Mouse (Mus musculus): ENCODE results near the gene Nedd9.

Gene Nedd9

DNA sequence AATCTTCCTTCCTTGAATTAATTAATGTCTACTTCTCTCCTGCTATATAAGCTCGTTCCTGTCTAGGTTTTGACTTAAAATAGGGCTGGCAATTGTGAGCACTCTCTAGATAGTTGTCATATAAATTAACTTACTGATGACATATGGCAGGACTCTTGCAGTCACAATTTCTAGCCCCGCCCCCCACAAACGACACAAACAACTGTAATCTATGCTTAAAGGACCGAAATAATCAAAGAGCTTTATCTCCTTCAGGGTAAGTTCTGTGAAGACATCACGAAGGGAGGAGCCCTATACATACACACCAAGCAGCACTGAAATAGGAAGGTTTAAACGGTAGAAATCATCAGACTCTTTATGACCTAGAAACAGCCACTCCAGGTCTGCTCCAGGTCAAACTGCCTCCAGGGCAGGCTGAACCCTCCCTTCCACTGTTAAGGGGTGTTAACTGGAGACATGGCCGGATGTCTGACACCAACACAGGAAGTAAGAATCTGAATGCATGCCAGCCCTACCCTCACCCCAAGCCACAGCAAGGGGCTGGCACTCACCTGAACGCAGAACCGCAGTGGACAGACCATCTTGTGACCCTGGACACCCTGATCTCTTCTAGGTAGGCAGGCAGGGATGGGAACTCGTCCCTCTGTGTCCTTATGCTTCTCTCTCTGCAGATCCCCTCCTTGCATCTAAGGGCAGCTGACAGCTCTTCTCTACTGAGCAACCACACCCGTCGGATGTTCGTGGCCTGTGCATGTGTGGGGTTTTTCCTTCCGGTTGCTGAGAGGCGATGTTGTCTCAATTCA is at the start of gene Nedd9:
Nedd9 (minus strand) TSS at position 757 of the 803 bp plus-strand sequence.
- DNase-seq (ENCODE audit: low read depth, low spot score) = no peak

DNA sequence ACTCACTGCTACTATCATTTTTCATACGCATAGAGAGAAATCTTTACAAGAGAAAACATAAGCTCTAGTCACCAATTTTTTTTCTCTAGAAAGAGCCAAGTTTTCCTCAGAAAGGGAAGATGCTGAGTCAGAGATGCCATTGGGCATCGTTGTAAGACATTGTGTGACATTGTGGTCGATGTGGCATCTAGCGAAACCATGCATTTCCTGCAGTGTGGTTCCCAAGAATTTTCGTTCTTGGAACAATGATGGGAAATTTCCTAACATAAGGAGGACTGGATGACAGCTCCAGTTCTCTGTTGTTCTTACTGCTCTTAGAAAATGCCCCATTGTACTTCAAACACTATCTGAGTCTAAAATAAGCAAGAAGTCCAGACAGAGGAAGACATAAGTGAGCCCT is 45.5 kb upstream of the Nedd9 start:
- no peak for DNase-seq (ENCODE audit: low read depth, low spot score)

DNA sequence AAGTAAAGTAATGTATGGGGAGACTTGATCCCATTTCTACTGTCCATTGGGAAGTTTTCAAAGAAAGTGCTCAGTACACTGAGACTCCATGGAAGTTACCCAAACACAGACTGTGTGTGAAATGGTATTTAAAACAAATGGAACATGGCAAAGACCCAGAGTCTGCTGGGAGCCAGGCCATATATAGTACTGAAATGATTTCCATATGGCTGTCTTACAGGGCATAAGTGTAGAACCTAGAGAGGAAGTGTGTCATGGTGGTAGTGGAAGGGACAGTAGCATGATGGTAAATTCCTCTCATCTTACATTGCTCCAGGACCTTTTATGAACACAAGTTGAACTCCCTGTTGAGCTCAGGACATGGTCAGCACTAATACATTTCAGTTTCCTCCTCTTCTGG is 43.2 kb upstream of the Nedd9 start:
- DNase-seq (ENCODE audit: low read depth, low spot score) = no peak

DNA sequence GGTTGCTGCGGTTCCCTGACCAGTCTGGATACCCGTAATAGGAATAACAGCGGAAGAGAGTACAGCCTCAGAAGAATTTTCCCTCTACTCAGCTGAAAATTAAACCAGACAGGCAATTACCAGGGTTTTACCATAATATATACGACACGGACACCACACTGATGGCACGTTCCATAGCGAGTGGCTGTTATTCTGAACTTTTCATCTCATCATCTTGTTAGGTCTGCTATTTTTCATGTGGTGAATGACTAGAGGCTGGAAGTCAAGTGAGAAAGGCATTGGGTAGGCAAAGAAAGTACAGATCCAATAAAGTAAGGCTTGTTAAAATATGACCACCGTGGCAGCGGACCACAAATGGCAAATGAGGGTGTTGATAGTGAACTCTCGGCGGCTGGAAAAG is 37.0 kb upstream of the Nedd9 start:
- DNase-seq (ENCODE audit: low read depth, low spot score) = no peak

DNA sequence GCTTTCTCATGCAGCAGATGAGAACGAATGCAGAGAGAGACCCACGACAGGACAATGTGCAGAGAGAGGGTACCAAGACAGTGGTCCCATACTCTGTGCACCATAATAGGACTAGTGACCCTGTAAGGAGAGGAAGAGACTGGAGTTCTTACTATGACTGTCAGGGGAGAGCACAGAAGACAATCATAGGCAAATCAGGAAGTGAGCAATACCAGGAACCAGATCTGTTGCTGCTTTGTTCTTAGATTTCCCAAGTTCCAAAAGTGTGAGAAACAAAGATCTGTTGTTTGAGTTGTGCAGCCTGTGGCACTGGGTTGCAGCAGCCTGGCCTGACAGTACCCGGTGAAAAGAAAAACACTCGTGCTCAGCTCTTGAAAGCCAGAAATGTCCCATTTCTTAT is 34.1 kb upstream of the Nedd9 start:
- no peak for DNase-seq (ENCODE audit: low read depth, low spot score)

DNA sequence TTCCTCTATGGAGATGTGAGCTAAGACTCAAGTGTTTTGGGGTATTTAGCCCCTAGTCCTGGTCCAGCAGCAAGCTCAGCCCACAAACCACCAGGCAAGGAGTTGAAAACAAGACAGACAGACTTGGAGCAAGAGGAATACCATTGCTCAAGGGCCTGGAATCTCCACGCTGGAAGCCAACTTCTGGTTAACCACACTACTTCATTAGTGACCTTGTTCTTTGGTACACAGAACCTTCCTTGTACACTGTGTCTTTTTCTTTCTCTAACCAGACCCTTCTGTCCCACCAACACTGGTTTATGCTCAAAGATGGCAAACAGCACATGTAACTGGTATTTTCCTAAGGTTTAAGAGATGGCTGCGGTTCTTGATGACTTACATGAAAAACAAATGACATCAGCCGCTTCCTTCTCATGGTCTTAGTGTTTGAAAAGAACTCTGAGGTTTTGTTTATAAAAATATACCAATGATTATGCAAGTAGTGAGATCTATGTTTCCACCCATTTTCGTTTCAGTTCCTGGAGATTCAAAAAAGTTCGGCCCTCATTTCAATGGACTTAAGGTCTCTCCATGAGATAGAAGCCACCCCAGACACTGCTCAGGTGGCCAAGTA is 33.5 kb upstream of the Nedd9 start:
- no peak for DNase-seq (ENCODE audit: low read depth, low spot score)

DNA sequence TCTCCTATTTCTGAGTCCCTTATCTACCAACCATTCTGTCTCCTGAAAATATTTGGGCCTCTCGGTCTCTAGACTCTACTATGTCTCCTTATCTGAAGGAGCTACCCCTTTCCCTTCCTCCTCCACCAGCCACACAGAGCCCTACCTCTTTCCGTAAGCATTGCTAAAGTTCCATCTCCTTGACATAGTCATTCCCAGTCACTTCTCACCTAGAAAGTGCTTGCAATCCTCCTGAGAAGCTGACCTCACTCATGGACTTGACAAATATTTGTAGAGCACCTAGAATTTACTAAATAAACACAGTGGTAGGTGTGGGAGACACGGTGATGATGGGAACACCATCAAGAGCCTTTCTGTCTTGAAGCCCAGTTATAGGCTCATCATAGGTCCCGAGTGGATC is 32.6 kb upstream of the Nedd9 start:
- DNase-seq (ENCODE audit: low read depth, low spot score) = no peak

DNA sequence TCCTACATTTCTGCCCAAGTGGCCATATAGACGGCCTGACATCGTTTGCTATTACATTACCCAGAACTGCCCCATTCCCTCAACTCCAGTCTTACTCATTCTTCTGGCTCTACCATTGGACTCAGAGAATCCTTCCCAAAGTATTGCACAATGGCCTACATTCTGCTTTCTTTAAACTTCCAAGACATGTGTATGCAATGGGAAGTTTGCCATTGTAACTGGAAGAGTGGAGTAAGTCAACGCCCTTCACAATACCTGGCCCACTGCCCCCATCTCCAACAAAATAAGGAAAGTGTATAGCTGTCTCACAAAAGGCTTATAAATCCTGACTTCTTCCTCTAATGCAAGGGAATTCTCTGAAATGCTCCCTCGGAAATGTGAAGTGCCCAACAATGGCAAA is 30.0 kb upstream of the Nedd9 start:
- no peak for DNase-seq (ENCODE audit: low read depth, low spot score)

DNA sequence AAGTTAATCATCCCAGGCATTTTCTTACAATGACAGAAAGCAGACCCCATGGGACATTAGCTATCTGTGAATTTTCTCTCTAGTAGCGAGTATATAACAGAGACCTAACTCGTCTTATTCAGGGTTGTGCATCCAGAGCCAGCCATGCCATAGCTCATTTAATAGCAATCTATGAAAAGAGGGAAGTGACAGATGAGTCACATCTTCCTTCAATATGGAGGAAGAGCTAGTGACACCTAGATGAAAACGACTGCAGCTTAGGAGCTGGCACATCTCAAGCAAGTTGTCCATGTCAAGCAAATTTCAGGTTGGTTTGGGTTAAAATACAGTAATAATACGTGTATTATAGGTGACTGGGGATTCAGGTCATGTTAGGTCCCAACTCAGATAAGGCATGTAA is 28.6 kb upstream of the Nedd9 start:
- no peak for DNase-seq (ENCODE audit: low read depth, low spot score)

DNA sequence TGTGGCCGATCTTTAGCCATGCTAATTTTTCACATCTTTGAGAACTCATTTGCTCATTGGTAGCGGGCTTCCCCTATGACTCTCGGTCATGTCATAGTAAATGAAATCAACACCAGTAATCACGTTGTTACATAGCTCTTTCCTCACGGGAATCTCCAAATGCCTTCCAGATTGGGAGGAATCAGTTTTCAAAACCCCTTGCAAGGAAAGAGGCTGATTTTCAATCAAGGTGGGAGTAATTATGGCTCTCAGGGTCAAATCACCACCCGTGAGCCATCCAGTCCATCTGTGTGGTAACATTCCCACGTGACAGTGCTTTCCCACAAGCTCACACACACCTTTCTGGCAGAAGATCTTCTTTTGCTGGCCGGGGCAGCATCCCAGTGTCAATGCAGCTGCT is 27.8 kb upstream of the Nedd9 start:
- peak; percentile 32 for DNase-seq (ENCODE audit: low read depth, low spot score)

DNA sequence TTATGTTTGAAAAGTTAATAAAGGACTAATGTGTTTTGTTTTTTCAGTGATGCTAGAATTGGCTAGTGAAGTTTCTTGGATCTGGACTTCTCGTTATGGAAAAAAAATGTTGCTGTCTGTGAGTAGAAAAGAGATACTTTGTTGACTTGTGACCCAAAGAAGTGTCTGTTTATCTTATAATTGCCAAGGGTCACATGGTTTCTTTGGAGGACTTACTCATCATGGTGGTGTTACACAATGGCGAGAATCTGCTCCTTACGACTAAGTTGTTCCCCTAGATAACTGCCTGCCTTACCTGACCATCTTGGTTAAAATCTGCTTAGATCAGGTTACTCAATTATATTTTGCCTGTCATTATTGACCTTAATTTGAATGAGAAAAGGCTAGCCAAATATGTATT is 26.3 kb upstream of the Nedd9 start:
- DNase-seq (ENCODE audit: low read depth, low spot score) = no peak

DNA sequence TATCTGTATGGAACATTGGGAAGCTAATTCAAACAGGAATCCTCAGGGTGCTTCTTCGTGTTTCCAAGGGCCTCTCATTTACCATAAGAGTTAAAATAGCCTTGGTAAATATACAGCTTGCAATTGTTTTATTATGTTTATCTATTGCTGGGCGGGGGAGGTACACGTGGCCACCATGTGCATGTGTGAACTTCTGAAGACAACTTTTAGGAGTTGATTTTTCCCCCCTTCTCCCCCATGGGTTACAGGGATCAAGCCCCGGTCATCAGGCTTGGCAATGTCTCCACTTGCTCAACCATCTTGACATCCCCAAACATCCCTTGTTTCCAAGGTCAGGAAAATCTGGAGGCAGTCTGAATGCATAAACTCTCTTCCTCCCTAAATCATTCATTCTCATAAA is 25.1 kb upstream of the Nedd9 start:
- DNase-seq (ENCODE audit: low read depth, low spot score) = no peak

DNA sequence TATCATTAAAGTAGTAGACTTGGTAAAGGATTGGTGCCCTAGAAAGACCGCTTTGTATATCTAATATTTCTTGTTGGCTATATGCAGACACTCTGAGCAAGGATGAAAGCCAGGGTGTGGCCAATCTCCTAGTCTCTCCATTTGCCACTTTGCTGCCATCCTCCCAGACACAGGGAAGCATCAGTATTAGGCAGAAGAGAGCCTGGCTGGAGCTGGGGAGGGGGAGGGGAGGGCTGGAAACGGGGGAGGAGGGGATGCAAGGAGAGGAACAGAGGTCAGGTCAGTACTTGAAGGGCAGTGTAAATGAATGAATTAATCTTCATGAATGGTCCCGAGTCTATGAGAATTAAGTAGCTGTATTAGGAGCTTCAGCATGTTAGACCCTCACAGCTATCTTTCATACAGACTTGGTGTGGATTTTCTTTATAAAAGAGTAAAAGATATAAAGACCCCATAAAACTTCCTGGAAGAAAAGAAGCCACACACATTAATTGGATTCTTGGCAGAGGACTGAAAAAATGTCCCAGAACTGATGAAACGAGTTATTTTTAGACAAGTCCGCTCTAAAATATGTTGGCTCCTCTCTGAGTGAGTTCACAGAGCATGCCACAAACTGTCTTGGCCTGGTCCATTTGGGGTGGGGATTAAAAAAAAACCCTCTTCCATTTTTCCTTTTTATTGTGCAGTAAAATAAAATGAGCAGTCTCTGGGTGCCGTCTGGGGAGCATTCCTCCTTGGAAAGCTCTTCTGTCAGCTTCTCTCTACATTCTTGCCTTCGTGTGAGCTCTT is 23.7 kb upstream of the Nedd9 start:
- no peak for DNase-seq (ENCODE audit: low read depth, low spot score)

DNA sequence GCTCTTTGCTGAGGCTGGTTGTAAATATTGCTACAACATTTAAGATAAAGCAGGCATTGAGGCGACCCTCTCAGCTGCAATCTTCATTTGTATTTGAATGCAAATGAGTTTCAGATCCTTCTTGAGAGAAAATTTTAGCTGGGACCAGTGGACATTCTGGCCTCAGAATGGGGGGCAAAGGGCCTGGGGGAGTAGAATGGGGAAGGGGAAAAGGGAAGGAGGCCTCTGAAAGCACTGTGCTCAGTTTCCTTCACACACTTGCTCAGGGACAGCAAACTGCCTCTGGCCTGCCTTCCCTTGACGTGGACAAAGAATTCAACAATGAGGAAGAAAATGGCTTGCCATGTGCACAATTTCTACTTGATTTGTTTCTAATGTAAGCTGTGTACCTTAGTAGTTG is 18.4 kb upstream of the Nedd9 start:
- no peak for DNase-seq (ENCODE audit: low read depth, low spot score)

DNA sequence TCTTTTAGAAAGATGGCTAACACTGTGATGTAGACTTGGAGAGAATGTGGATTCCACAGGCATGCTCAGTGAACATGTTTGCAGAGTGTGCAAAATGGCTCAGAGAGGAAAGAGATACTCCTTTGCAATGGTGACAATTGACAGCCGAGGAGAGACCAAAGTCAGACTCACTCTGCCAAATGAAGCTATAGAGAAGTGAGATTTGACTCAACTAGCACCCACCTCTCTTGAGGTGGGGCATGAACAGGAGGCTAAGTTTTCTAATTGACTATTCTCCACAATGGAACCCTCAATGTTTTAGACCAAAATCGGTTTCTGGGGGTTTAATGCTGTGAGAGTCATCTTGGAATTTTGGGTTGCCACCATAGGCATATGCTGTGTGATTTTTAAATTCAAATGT is 17.8 kb upstream of the Nedd9 start:
- no peak for DNase-seq (ENCODE audit: low read depth, low spot score)

DNA sequence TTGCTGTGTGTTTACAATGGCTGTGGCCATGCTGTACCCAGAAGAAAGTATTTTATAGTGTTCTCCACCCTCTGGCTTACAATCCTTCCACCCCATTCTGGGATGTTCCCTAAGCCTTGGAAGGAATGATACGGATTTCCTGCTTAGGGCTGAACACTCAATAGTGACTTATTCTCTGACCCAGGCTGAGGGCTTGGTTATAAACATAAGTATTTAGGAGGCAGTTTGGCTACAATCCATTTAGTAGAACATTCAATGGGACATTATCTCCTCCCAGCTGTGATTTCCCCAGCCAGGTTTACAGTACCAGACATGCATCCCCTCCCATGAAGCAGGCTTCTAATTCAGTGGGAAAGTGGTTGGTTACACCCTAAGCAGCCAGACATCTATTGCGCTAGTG is 17.3 kb upstream of the Nedd9 start:
- DNase-seq (ENCODE audit: low read depth, low spot score) = no peak

DNA sequence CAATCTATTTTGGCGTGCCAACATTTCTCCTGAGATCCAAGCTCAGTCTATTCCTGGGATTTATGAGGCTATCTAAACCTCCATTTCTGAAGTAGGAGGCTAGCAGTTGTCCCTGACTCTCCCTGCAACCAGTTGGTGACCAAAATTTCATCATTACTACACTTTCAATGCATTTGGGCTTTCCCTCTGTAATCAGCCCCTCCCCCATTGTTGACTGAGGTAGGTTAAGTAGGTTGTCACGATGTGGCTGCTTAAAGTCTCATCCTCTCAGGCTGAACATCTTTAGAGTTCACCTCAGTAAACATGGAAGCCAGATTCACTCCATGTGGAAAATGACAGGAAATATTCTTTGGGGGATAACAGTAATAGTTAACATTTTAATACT is 15.7 kb upstream of the Nedd9 start:
- DNase-seq (ENCODE audit: low read depth, low spot score) = no peak

DNA sequence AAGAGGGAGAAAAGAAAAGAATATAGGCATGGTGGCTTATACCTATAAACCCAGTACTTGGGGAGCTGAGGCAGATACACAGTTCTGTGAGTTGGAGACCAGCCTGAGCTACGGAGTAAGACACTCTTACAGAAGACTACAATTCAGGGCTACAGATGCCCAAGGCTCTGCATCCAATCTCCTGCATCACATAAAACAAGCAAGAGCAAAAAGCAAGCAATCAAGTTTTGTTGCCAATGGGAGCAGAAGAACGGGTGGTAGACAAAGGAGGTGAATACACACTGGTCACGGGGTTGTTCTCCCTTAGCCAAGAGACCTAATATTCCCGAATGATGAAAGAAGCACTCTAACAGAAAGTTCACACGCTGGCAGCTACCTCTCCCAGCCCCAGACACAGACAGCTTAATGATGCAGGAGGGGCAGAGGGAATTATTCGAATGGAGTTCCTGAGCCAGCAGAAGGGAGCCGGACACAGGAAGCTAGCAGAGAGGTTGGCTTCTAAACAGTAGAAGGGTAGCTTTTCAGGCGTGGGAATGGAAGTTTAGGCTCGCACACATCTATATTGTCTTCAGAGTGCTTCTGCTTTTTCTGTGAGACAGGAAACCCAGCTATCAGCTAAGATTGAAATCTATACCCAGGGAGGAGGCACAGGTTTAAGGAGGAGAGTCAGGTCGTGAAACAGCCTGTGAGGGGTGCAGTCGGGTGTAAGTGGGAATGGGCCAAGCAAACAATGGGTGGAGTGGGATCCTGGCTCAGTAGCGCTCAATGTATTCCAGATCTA is 15.2 kb upstream of the Nedd9 start:
- no peak for DNase-seq (ENCODE audit: low read depth, low spot score)

DNA sequence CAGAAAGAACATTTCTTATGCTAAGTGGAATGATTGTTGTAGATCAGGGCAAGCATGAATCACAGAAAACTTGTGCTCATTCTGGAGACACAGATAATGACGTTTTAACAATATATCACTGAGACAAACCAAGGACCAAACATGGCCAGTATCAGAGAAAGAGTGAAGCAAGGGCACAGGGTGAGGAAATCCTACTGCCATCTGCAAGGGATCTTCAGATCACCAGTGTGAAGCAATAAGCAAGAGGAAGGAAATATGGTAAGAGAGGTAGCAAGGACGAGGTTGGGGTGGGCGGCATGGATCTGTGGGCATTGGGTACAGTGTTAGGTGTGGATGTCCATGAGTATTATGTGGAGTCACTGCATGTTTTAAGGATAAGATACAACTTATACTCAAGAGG is 13.6 kb upstream of the Nedd9 start:
- DNase-seq (ENCODE audit: low read depth, low spot score) = no peak

DNA sequence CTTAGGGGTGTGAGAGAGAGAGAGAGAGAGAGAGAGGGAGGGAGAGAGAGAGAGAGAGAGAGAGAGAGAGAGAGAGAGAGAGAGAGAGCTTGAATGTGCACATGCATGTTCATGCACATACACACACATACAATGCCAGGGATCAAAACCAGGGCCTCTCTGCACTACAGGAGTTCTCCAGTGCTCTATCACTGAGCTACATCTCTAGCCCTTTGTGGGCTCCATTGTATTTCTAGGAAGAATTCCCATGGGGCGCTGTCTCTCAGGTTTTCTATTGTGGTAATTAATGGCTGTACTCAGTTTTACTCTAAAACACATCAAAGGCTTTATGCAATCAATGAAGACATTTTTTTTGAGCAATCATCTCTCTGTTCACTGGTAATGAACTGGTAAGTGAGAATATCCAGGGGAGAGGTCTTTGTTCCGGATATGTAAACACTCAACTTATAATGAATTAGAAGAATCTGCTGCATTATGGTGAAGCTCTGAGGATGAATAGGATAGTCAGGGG is 11.5 kb upstream of the Nedd9 start:
- DNase-seq (ENCODE audit: low read depth, low spot score) = no peak

DNA sequence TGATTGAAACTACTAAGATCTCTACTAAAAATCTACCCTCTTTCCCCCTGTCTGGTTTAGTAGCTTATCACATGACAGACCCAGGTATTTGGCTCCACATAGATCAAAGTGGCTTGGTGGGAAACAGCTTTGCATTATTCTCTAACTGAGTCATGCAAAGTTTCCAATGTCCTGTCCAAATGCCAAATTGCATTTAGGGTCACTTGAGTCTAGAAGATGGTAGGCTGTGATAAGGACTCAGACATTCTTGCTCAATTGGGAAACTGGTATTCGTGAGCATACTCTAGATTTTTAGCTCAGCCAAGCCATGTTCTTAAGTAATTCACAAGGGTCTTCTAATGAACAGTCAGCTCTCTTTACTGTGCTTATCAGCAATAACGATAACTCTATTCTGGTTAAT is 7.5 kb upstream of the Nedd9 start:
- no peak for DNase-seq (ENCODE audit: low read depth, low spot score)

All from forelimb bud, embryonic 11.5 days (tissue).